Comparison of ENCODE assay signal across 24 mouse cellular contexts in genomic region chr3:32438716-32439115, GRCm38 (mm10). TPM values are rescaled to one million over a fixed set of nuclear protein-coding genes. Genes with fewer than 3 reads are reported as not detected.
A peak's percentile ranks its signal among the peaks of the same experiment; 100 is the strongest.
DNase-seq lines count a peak whose midpoint lies in the region.
"Had no signal": no experiment of that assay in that cellular context is flagged by ENCODE, and none has a peak within 500 bp of the region (broad histone marks: within the 10 kb centered on the region; RNA-seq: fewer than 3 reads in every experiment).

No protein-coding gene starts in this region.

- DNase-seq in adrenal gland, adult 2 months, result peak; percentile 49
- no peak for DNase-seq in adrenal gland, postnatal 4 days (ENCODE audit: low spot score in 2 of 2)
- DNase-seq in adrenal gland, adult 8-10 months, result peak; percentile 26
- DNase-seq in adrenal gland, postnatal 25 days, result peak; percentile 24
- no peak for DNase-seq in spleen, postnatal 36 days (ENCODE audit: low spot score in 2 of 2)
- DNase-seq in embryo, embryonic 11 days, result no peak
- DNase-seq: B cell, adult 2 months; cerebellum, adult 11 months; cerebellum, adult 2 months; cerebellum, adult 9-11 months; cerebellum, postnatal 36 days; gastrocnemius, postnatal 10 days; gastrocnemius, postnatal 36 days; kidney, adult 11 months; kidney, adult 8-10 months had no signal

RNA-seq across cellular contexts. Expression of gene Pik3ca, which starts 41.2 kb away (rescaled TPM):
- total RNA-seq in adrenal gland, adult 2 months (2021), result 10 to 100 TPM; 42.1 to 49.6 TPM
- polyA plus RNA-seq in adrenal gland, adult 2 months (2012; rRNA removed), result 1.3 and 1.5 TPM in 2 replicates
- 10 to 100 TPM; 49.5 to 54.0 TPM for total RNA-seq in adrenal gland, postnatal 4 days (2021)
- 10 to 100 TPM; 52.6 to 61.4 (median 57.4) TPM for total RNA-seq in adrenal gland, adult 8-10 months (2022)
- 38.8 and 63.8 TPM in 2 replicates for total RNA-seq in adrenal gland, postnatal 25 days (2021)

RNA-seq across cellular contexts. Expression of gene Kcnmb3, which starts 53.3 kb away (rescaled TPM):
- total RNA-seq in adrenal gland, adult 2 months (2021), result 1 to 10 TPM in 1 of 2 experiments, under 1 TPM in 1; 0.17 to 1.2 TPM
- polyA plus RNA-seq in adrenal gland, adult 2 months (2012; rRNA removed), result not detected in 2 replicates
- total RNA-seq in adrenal gland, postnatal 4 days (2021), result 1 to 10 TPM in 1 of 2 experiments, under 1 TPM in 1; 0.17 to 2.0 TPM
- 1 to 10 TPM in 1 of 4 experiments, under 1 TPM in 2, not detected in 1; 0.18 to 2.8 (median 0.38) TPM for total RNA-seq in adrenal gland, adult 8-10 months (2022)
- 0.90 and 1.7 TPM in 2 replicates for total RNA-seq in adrenal gland, postnatal 25 days (2021)
- total RNA-seq: granulocyte monocyte progenitor cell, adult 5-6 weeks; heart, adult 8-10 months; MEL had no signal
- polyA plus RNA-seq: cortical plate, adult 2 months; embryonic facial prominence, embryonic 11.5 days; heart, embryonic 14.5 days; hindbrain, embryonic 10.5 days; hindbrain, embryonic 13.5 days; intestine, embryonic 15.5 days had no signal

Comparison
In these comparisons a context has a peak if more than half of its experiments do, and no peak if none do; other contexts are left out.
1. DNase-seq: peak in adrenal gland, adult 2 months (single experiment), adrenal gland, adult 8-10 months (single experiment) and adrenal gland, postnatal 25 days (single experiment); none in adrenal gland, postnatal 4 days (0 of 2), spleen, postnatal 36 days (0 of 2) and embryo, embryonic 11 days (single experiment).